Mouse (Mus musculus) cerebellum, adult 2 months (tissue): ENCODE data around the gene Nrxn3.

ENCODE experiments used
- CTCF ChIP-seq: fragments of 200-500 bp; IDR thresholded peaks from 2 replicates; pipeline ENCODE4 v1.5.1; 2011; ENCODE audit warnings: low read depth, mild to moderate bottlenecking, control low read depth, low read length, moderate library complexity, borderline replicate concordance; ENCODE audit not compliant: insufficient read depth
- POLR2A ChIP-seq: fragments of 200-500 bp; IDR thresholded peaks from 2 replicates; pipeline ENCODE4 v1.6.1; 2011; ENCODE audit warnings: low read length, control low read depth, borderline replicate concordance; ENCODE audit not compliant: insufficient read depth

DNA sequence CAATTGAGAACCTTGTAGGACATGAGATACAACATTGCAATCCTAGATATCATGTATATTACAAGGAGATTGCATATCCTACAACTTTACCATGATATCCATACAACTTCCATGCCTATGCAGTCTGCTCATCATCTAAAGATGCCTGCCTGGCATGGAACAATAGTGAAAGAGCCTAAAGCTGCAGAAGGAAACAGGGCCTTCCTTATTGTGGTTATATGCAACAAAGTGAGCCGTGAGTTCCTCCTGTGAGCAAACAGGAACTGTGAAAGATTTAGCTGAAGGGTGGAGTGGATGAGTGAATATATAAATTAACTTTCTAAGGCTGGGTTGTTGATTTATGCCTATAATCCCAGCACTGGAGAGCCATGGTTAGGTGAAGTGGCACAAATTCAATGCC lies 1373.1 kb downstream of the Nrxn3 start:
- TF ChIP-seq CTCF = no peak
- TF ChIP-seq POLR2A = no peak
